Mouse (Mus musculus): ENCODE measurements around the gene Gpr176.

GRCm38 (mm10) chr2:118408336-118408895 is 35.2 kb upstream of the Gpr176 start:
- TF ChIP-seq CTCF (IDR thresholded peaks at IDR 0.05; ENCODE audit: control insufficient read depth, insufficient read depth, insufficient read length) (no peak), MAX (IDR thresholded peaks at IDR 0.05) (peak; percentile 11), MYOG (IDR thresholded peaks at IDR 0.05; ENCODE audit: control insufficient read depth, extremely low read depth, insufficient read length) (no peak)

Data from C2C12 (cell line).